Mouse (Mus musculus) right cerebral cortex, postnatal 4 days (tissue): ENCODE data around the gene Mrpl21.
A peak's percentile ranks its signal among the peaks of the same experiment; 100 is the strongest.

ENCODE experiments used
- DNase-seq: peaks from one replicate; pipeline ENCODE4 v3.0.0-alpha.2; 2022

Gene Mrpl21

GRCm38 (mm10) chr19:3282572-3283467 lies at the start of gene Mrpl21, which contains the start of gene Ighmbp2:
Gene Mrpl21, plus strand, starts transcription at chr19:3282901.
Gene Ighmbp2, minus strand, starts transcription at chr19:3283017.
- peak; percentile 89 for DNase-seq

- DNase-seq: no peak
Observed at GRCm38 (mm10) chr19:3260016-3260415, 22.7 kb upstream of the Mrpl21 start.

- no peak for DNase-seq
Observed at GRCm38 (mm10) chr19:3260591-3260990, 22.1 kb upstream of the Mrpl21 start.

GRCm38 (mm10) chr19:3261336-3261735 lies 21.4 kb upstream of the Mrpl21 start:
- no peak for DNase-seq

- no peak for DNase-seq
Observed at GRCm38 (mm10) chr19:3261764-3262525, 20.8 kb upstream of the Mrpl21 start.

- no peak for DNase-seq
Observed at GRCm38 (mm10) chr19:3264348-3264747, 18.4 kb upstream of the Mrpl21 start.

- DNase-seq: no peak
Observed at GRCm38 (mm10) chr19:3265180-3265579, 17.5 kb upstream of the Mrpl21 start.

GRCm38 (mm10) chr19:3266136-3266535 lies 16.6 kb upstream of the Mrpl21 start:
- peak; percentile 0 for DNase-seq

- peak; percentile 1 for DNase-seq
Observed at GRCm38 (mm10) chr19:3266676-3267075, 16.0 kb upstream of the Mrpl21 start.

GRCm38 (mm10) chr19:3267340-3267739 lies 15.4 kb upstream of the Mrpl21 start:
- peak; percentile 1 for DNase-seq

GRCm38 (mm10) chr19:3268218-3268980 lies 14.3 kb upstream of the Mrpl21 start:
- DNase-seq: peak; percentile 1

GRCm38 (mm10) chr19:3269279-3269678 lies 13.4 kb upstream of the Mrpl21 start:
- DNase-seq: no peak

- DNase-seq: no peak
Observed at GRCm38 (mm10) chr19:3269803-3270202, 12.9 kb upstream of the Mrpl21 start.

GRCm38 (mm10) chr19:3271366-3271765 lies 11.3 kb upstream of the Mrpl21 start:
- DNase-seq: no peak

- no peak for DNase-seq
Observed at GRCm38 (mm10) chr19:3273331-3273730, 9.4 kb upstream of the Mrpl21 start.

- no peak for DNase-seq
Observed at GRCm38 (mm10) chr19:3275744-3276365, 6.8 kb upstream of the Mrpl21 start.

- DNase-seq: no peak
Observed at GRCm38 (mm10) chr19:3281886-3282285, 815 bp upstream of the Mrpl21 start.

GRCm38 (mm10) chr19:3289006-3289405 lies 6.3 kb downstream of the Mrpl21 start:
- DNase-seq: no peak

- DNase-seq: peak; percentile 63
Observed at GRCm38 (mm10) chr19:3292028-3292427, 9.3 kb downstream of the Mrpl21 start.

- DNase-seq: no peak
Observed at GRCm38 (mm10) chr19:3292993-3293392, 10.3 kb downstream of the Mrpl21 start.

GRCm38 (mm10) chr19:3295245-3295644 lies 12.5 kb downstream of the Mrpl21 start:
- no peak for DNase-seq

GRCm38 (mm10) chr19:3297034-3297433 lies 14.3 kb downstream of the Mrpl21 start:
- DNase-seq: no peak

GRCm38 (mm10) chr19:3297775-3298174 lies 15.1 kb downstream of the Mrpl21 start:
- DNase-seq: no peak
